Mouse (Mus musculus) lung, adult 2 months (tissue): ENCODE measurements around the gene Bmpr1a. TPM values are rescaled to one million over a fixed set of nuclear protein-coding genes. Genes with fewer than 3 reads are reported as not detected.
"Not testable (repeated sequence)": the region's sequence is repeated elsewhere in the genome, so short reads cannot be mapped to it uniquely, and the experiment has no call there.

Experiments used
- DNase-seq: peaks from one replicate; pipeline ENCODE4 v3.0.0; 2022
- H3K4me1 ChIP-seq: fragments of 200-500 bp; 2 replicates; pipeline ENCODE4 v1.6.1; 2011; ENCODE audit warnings: low read length; ENCODE audit not compliant: control insufficient read depth, insufficient read depth
- H3K4me3 ChIP-seq: fragments of 200-500 bp; replicated peaks from 2 replicates; pipeline ENCODE3; 2011; ENCODE audit warnings: low read depth, mild to moderate bottlenecking, control low read depth, low read length; ENCODE audit errors: extremely low read depth
- CTCF ChIP-seq: fragments of 200-500 bp; IDR thresholded peaks from 2 replicates; pipeline ENCODE4 v1.5.1; 2011; ENCODE audit warnings: mild to moderate bottlenecking, low read length, control low read depth; ENCODE audit not compliant: insufficient read depth
- POLR2A ChIP-seq: fragments of 200-500 bp; IDR thresholded peaks from 2 replicates; pipeline ENCODE4 v1.6.1; 2011; ENCODE audit warnings: low read depth, mild to moderate bottlenecking, control low read depth, low read length, borderline replicate concordance; ENCODE audit errors: extremely low read depth
- WGBS: fragments of 180-500 bp; shearing (Covaris S2); methylation state at CpG from one replicate; pipeline ENCODE4 v1.1.7; 2018; 5-methylcytosine and 5-hydroxymethylcytosine counted together
- polyA plus RNA-seq: library from polyadenylated mRNA; depleted of rRNA; stranded (reverse); fragments of >200 nt; gene quantifications from 2 replicates; pipeline ENCODE4 v1.2.3, GENCODE M21; 2012; rRNA removed

Gene Bmpr1a
- polyA plus RNA-seq, 1 experiment: 15.3 TPM

- WGBS: 97% methylated on average over 2 of the region's 2 CpGs
- 0 out of 2 replicates have a peak, but pooled peaks cover 3% of the 10 kb centered on the region for H3K4me1 ChIP-seq
- no peak for TF ChIP-seq POLR2A
- H3K4me3 ChIP-seq: no peak overlapping the region
- no peak for DNase-seq
Observed at GRCm38 (mm10) chr14:34365147-34365507, 138.0 kb downstream of the Bmpr1a start.

GRCm38 (mm10) chr14:34364254-34365146, 138.6 kb downstream of the Bmpr1a start:
- H3K4me3 ChIP-seq: peak overlapping the region; percentile 71
- WGBS: 86% methylated on average over 15 of the region's 15 CpGs
- not testable (repeated sequence) for H3K4me1 ChIP-seq, DNase-seq

- Histone ChIP-seq H3K4me3 (peak overlapping the region; percentile 71), H3K4me1 (0 out of 2 replicates have a peak, but pooled peaks cover 3% of the 10 kb centered on the region)
- 5% methylated on average over 32 of the region's 32 CpGs for WGBS
- DNase-seq: peak; percentile 72
- TF ChIP-seq CTCF (peak; percentile 25; the same call in 1 of the 2 replicates), POLR2A (peak; percentile 65; the same call in 1 of the 2 replicates)
Observed at GRCm38 (mm10) chr14:34363490-34364253, 139.5 kb downstream of the Bmpr1a start.

- H3K4me1 ChIP-seq: 0 out of 2 replicates have a peak, but pooled peaks cover 3% of the 10 kb centered on the region
- 33% methylated on average over 18 of the region's 18 CpGs for WGBS
- DNase-seq: peak; percentile 66
- H3K4me3 ChIP-seq: peak overlapping the region; percentile 71
- peak; percentile 86 for TF ChIP-seq CTCF
- TF ChIP-seq POLR2A: no peak
Observed at GRCm38 (mm10) chr14:34362726-34363445, 140.3 kb downstream of the Bmpr1a start.

GRCm38 (mm10) chr14:34362135-34362534, 141.0 kb downstream of the Bmpr1a start:
- no peak for DNase-seq
- Histone ChIP-seq H3K4me1 (0 out of 2 replicates have a peak, but pooled peaks cover 3% of the 10 kb centered on the region), H3K4me3 (no peak overlapping the region)
- WGBS: 48% methylated on average over 4 of the region's 4 CpGs
- TF ChIP-seq POLR2A (no peak), CTCF (no peak)

Other genes starting within 250 kb of the Bmpr1a start
- 2.4 and 2.7 TPM in 2 replicates for gene Shld2, start 192.8 kb downstream of the Bmpr1a start, polyA plus RNA-seq
- gene Glud1, start 192.6 kb downstream of the Bmpr1a start, polyA plus RNA-seq: 63.6 and 83.7 TPM in 2 replicates
- gene Fam25c, start 147.9 kb downstream of the Bmpr1a start, polyA plus RNA-seq: 68.4 TPM in 1 of 2 replicates, not detected in the other
- 10.1 and 10.2 TPM in 2 replicates for gene Sncg, start 128.6 kb downstream of the Bmpr1a start, polyA plus RNA-seq
- gene Mmrn2, start 127.9 kb downstream of the Bmpr1a start, polyA plus RNA-seq: 21.9 and 22.2 TPM in 2 replicates
- not detected in 2 replicates for gene 9230112D13Rik, start 19.5 kb upstream of the Bmpr1a start, polyA plus RNA-seq
- gene Ldb3, start 85.3 kb upstream of the Bmpr1a start, polyA plus RNA-seq: 26.6 and 81.2 TPM in 2 replicates
- 0.22 TPM in 1 of 2 replicates, not detected in the other for gene Opn4, start 96.8 kb upstream of the Bmpr1a start, polyA plus RNA-seq
- gene Wapl, start 170.6 kb upstream of the Bmpr1a start, polyA plus RNA-seq: 9.3 and 23.0 TPM in 2 replicates